In genomic region chr12:34432461-34432860, GRCm38 (mm10) we compare ENCODE assay signal across 8 mouse cellular contexts.
DNase-seq lines count a peak whose midpoint lies in the region; ATAC-seq and TF ChIP-seq lines count a peak whose summit lies in the region.

No protein-coding gene starts in this region.

- H3K4me2 ChIP-seq in heart, postnatal 0 days (ENCODE audit: low read depth, low read length), result no peak overlapping the region

- no peaks in the 10 kb centered on the region for H3K9me3 ChIP-seq in heart, postnatal 0 days (replicated peaks; ENCODE audit: control insufficient read depth, low read length)

- no peak overlapping the region for H3K4me3 ChIP-seq in heart, postnatal 0 days (ENCODE audit: low read depth, low read length)

- no peak for ATAC-seq in heart, postnatal 0 days (ENCODE audit: insufficient read depth, low read depth)
- peak; percentile 68 for ATAC-seq in granulocyte monocyte progenitor cell, adult 5-6 weeks (replicated peaks; ENCODE audit: poor library complexity, severe bottlenecking)
- no peak for ATAC-seq in monocyte, adult 5-6 weeks (replicated peaks; ENCODE audit: insufficient number of reproducible peaks, low FRiP score, low TSS enrichment, poor library complexity, severe bottlenecking)

- H3K27ac ChIP-seq in heart, postnatal 0 days (ENCODE audit: low read depth), result no peak overlapping the region

- H3K36me3 ChIP-seq in heart, postnatal 0 days (replicated peaks; ENCODE audit: control insufficient read depth, insufficient read depth, low read length), result peaks cover 15% of the 10 kb centered on the region

- no peaks in the 10 kb centered on the region for H3K27me3 ChIP-seq in heart, postnatal 0 days (ENCODE audit: control insufficient read depth, insufficient read depth, low read length)

- TF ChIP-seq EP300 in heart, postnatal 0 days (IDR thresholded peaks at IDR 0.05; ENCODE audit: low read depth), result no peak

- peak; percentile 54 for TF ChIP-seq CTCF in heart, postnatal 0 days (IDR thresholded peaks at IDR 0.05; ENCODE audit: low read depth)

- H3K9ac ChIP-seq in heart, postnatal 0 days (replicated peaks; ENCODE audit: low read depth, low read length), result no peak overlapping the region

- intact Hi-C loops in heart, postnatal 14 days (cut with DNase I), result loop anchor here (5.0 kb wide), 1 partner anchor 230 kb away; no protein-coding TSS in a partner anchor

- WGBS in heart, postnatal 0 days, result 52% methylated on average over 5 of the region's 5 CpGs

- 0 out of 2 replicates have a peak, but pooled peaks cover 3% of the 10 kb centered on the region for H3K4me1 ChIP-seq in heart, postnatal 0 days (ENCODE audit: control insufficient read depth, insufficient read depth)

- peak; percentile 30 for DNase-seq in heart, postnatal 0 days (ENCODE audit: low spot score)
- no peak for DNase-seq in heart, postnatal 14 days
- DNase-seq in thymus, postnatal 25 days, result peak; percentile 7
- DNase-seq in thymus, adult 18-20 months, result no peak
- DNase-seq in lung, postnatal 10 days, result peak; percentile 53
- DNase-seq in spleen, postnatal 10 days (ENCODE audit: low spot score in 2 of 2), result no peak

Comparison
In these comparisons a context has a peak if more than half of its experiments do, and no peak if none do; other contexts are left out.
1. DNase-seq: peak in heart, postnatal 0 days (single experiment), thymus, postnatal 25 days (single experiment) and lung, postnatal 10 days (single experiment); none in heart, postnatal 14 days (0 of 2), thymus, adult 18-20 months (0 of 2) and spleen, postnatal 10 days (0 of 2).